Mouse (Mus musculus): ENCODE data around the gene Gm21983.
A peak's percentile ranks its signal among the peaks of the same experiment; 100 is the strongest.

The Gm21983 gene

DNA sequence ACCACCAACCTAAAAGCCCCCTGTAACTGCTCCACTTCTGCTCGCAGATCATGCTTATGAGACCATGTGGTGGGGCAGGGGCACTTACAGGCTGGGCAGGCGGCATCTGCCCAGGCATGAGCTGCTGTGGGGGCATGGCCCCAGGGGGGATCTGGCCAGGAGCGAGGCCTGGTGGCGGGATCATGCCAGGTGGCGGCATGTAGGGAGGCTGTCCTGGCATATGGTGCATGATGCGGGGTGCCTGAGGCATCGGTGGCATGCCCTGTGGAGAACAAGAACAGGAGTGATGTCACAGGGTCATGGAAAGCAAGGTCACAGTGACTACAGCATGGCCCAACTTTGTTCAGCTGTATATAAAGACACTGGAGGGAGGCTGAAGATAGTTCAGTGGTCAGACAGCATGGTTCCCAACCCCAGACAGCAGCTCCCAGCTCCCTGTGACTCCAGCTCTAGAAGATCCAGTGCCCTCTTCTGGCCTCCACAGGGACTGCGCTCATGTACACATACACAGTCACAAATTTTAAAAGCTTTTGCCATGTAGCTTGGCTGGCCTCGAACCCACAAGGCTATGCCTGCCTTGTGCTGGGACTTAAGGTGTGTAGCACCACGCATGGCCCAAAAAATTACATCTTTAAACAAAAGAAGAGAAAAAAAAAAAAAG lies 8.5 kb upstream of the Gm21983 start:
- DNase-seq (ENCODE audit: inconsistent age in 2 of 2, low spot score in 1 of 2), result no peak

- no peak for DNase-seq (ENCODE audit: inconsistent age in 2 of 2, low spot score in 1 of 2)
These were observed 5.1 kb upstream of the Gm21983 start for GRCm38 (mm10) chr7:27185986-27186385.

- DNase-seq (ENCODE audit: inconsistent age in 2 of 2, low spot score in 1 of 2), result peak; percentile 43 to 71
These were observed 4.1 kb upstream of the Gm21983 start for GRCm38 (mm10) chr7:27184964-27185363.

GRCm38 (mm10) chr7:27182498-27182897 lies 1.6 kb upstream of the Gm21983 start:
- no peak for DNase-seq (ENCODE audit: inconsistent age in 2 of 2, low spot score in 1 of 2)

DNA sequence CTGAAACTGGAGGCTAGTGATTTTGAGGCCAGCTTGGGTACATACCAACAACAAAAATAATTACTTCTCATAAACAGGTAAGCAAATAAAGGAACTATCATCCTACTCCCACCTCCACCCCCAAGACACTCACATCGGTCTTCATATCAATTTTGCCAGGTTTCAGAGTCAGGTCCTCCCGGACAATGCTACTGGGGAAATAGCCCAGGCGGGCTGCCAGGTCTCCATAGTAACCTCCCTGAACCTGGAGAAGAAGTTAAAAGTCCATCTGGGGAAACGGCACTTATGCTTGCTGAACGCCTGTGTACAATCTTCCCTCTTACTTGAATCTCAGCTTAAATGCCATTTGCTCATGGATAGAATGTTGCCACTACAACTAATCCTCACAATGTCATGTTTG lies 850 bp downstream of the Gm21983 start:
- peak; percentile 51 to 77 for DNase-seq (ENCODE audit: inconsistent age in 2 of 2, low spot score in 1 of 2)

DNA sequence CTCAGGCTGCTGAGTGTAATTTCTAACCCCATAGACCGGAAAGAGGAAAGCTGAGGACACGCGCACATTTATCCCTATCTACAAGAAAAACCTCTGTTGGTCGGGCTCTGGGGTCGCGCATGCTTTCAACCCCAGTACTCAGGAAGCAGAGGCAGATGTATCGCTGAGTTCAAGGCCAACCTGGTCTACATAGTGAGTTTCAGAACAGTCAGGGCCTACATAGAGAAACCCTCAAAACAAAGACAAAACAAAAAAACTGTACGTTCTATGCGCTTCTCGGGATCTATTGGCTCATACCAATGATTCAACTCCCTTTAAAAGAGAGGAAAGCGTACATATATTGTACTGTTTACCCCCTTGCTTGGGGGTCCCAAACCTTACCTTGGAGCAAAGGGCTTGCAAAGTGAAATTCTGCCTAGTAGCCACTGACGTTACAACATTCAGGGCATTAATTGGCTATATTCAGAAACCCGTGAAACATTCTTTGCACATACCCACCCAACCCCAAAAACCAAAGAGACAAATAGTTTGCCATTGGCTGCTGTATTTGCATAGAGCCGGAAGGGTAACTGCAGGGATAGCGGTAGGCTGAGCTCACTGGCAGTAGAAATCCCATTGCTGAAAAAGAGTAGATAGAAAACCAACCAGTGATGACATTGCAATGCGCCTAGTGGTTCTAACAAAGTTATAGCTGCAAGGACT lies 1.5 kb downstream of the Gm21983 start:
- no peak for DNase-seq (ENCODE audit: inconsistent age in 2 of 2, low spot score in 1 of 2)

- peak; percentile 100 for DNase-seq (ENCODE audit: inconsistent age in 2 of 2, low spot score in 1 of 2)
These were observed 2.3 kb downstream of the Gm21983 start, which contains the start of gene Rab4b for GRCm38 (mm10) chr7:27178324-27179216. Gene Rab4b, minus strand, starts transcription at chr7:27178896.

DNA sequence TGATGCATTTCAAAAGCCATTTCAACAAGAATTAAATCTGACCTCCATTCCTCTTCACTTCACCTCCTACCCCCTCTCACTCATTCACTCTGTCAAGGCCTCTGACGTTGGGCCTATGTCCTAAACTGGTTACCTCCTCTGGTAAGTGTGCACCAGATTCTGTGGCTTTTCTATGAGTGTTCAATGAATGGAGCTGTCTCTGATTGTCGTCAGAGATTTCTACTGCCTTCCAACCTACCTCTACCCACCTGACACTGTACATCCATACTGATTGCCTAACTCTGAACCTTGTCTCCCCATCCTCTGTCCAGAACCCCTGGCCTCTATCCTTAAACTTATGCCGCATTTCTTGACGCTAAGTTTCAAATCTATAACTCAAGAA lies 3.0 kb downstream of the Gm21983 start:
- DNase-seq (ENCODE audit: inconsistent age in 2 of 2, low spot score in 1 of 2), result no peak

DNA sequence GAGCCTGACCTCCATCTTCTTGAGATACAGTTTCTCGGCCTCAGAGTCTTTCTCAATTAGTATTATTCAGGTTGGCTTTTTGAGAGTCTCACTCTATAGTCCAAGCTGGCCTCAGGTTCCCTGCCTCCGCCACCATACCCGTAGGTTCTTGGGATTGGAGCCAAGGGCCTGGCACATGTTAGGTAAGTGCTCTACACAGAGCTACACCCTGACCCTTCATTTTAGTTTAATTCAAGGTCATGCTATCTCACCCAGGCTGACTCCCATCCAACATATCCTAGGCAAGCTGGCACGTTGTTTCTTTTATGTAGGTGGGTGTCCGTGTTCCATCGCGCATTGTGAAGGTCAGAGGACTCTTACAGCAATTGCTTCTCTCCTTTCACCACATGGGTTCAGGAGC lies 6.0 kb downstream of the Gm21983 start:
- peak; percentile 46 to 54 for DNase-seq (ENCODE audit: inconsistent age in 2 of 2, low spot score in 1 of 2)

DNA sequence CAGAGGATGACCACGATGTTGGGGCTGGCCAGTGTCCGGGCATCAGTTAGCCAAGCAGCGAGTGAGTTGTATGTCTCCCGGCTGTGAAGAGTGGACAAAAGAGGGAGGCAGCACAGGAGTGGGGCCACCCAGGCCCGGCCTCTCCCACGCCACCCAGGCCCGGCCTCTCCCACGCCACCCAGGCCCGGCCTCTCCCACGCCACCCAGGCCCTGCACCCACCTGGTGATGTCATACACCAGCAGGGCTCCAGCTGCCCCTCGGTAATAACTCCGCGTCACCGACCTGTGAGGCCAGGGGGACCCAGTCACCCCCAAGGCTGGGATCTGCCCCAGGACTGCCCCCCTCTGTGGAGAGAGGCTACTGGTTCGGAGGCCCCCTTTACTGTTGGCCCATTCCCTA lies 6.4 kb downstream of the Gm21983 start:
- peak in 1 of 2 experiments; percentile 32 for DNase-seq (ENCODE audit: inconsistent age in 2 of 2, low spot score in 1 of 2)

DNA sequence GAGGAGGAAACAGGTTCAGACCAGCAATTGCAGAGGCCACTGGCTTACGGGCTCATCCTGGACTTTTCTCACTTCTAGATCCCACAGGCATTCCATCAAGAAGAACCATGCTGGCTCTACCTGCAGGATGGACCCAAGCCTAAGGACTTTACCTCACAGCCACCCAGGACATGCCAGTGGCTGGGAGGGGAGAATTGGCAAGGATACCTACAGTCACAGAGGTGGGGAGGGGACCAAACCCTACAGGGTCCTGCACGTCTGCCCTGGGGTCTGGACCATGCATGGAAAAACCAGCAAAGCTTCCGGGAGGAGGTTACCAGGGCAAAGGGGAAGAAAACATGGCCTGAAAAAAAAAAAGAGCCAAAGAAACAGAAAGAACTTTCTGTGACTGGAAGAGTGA lies 9.9 kb downstream of the Gm21983 start:
- DNase-seq (ENCODE audit: inconsistent age in 2 of 2, low spot score in 1 of 2), result no peak

GRCm38 (mm10) chr7:27168371-27168770 lies 12.5 kb downstream of the Gm21983 start:
- peak in 1 of 2 experiments; percentile 33 for DNase-seq (ENCODE audit: inconsistent age in 2 of 2, low spot score in 1 of 2)

DNA sequence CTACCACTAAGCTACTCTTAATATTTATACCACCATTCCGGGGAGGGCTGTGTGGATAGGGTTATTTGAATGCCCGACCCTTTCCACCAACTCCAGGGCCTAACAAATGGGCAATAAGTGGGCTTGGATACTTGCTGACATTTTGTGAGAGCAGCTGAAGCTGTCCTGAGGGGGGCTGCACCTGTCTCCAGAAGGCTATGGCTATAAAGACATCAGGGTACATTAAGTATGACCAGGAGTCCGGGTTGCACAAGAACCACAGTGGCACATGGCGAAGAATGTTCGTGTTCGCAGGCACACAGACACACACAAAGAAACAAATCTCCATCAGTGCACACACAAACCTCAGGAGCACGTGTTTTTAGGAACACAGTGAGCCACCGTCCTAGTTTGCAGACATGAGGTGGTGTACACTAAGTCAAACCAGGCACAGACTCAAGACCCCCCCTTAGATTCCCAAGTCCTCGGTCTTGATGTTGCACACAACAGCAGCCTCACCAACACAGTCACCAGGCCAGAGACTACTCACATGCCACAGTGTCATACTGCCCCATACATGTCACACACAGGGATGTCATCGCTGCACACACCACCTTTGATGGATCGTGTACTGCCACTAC lies 13.3 kb downstream of the Gm21983 start:
- peak in 1 of 2 experiments; percentile 61 for DNase-seq (ENCODE audit: inconsistent age in 2 of 2, low spot score in 1 of 2)

GRCm38 (mm10) chr7:27166614-27167474 lies 14.0 kb downstream of the Gm21983 start, which contains the start of gene Egln2:
Gene Egln2, minus strand, starts transcription at chr7:27166802.
- DNase-seq (ENCODE audit: inconsistent age in 2 of 2, low spot score in 1 of 2), result peak; percentile 97 to 99

- DNase-seq (ENCODE audit: inconsistent age in 2 of 2, low spot score in 1 of 2), result peak; percentile 95 to 97
These were observed 14.7 kb downstream of the Gm21983 start for GRCm38 (mm10) chr7:27166229-27166613.

- DNase-seq (ENCODE audit: inconsistent age in 2 of 2, low spot score in 1 of 2), result no peak
These were observed 15.2 kb downstream of the Gm21983 start for GRCm38 (mm10) chr7:27165696-27166095.

GRCm38 (mm10) chr7:27165007-27165655 lies 15.8 kb downstream of the Gm21983 start:
- peak; percentile 90 to 95 for DNase-seq (ENCODE audit: inconsistent age in 2 of 2, low spot score in 1 of 2)

GRCm38 (mm10) chr7:27164112-27164947 lies 16.6 kb downstream of the Gm21983 start:
- peak; percentile 80 to 89 for DNase-seq (ENCODE audit: inconsistent age in 2 of 2, low spot score in 1 of 2)

- peak; percentile 35 to 74 for DNase-seq (ENCODE audit: inconsistent age in 2 of 2, low spot score in 1 of 2)
These were observed 17.5 kb downstream of the Gm21983 start for GRCm38 (mm10) chr7:27163450-27163805.
